Mouse (Mus musculus) lung, adult 2 months (tissue): ENCODE data around the gene Stx11.

ENCODE experiments used
- CTCF ChIP-seq: fragments of 200-500 bp; IDR thresholded peaks from 2 replicates; pipeline ENCODE4 v1.5.1; 2011; ENCODE audit warnings: mild to moderate bottlenecking, low read length, control low read depth; ENCODE audit not compliant: insufficient read depth
- POLR2A ChIP-seq: fragments of 200-500 bp; IDR thresholded peaks from 2 replicates; pipeline ENCODE4 v1.6.1; 2011; ENCODE audit warnings: low read depth, mild to moderate bottlenecking, control low read depth, low read length, borderline replicate concordance; ENCODE audit errors: extremely low read depth

- no peak for TF ChIP-seq CTCF
- TF ChIP-seq POLR2A: no peak
These were observed 28.0 kb downstream of the Stx11 start for GRCm38 (mm10) chr10:12936079-12936478.
